Mouse (Mus musculus): ENCODE measurements around the gene Dmrt3. TPM values are rescaled to one million over a fixed set of nuclear protein-coding genes. Genes with fewer than 3 reads are reported as not detected.

The Dmrt3 gene
- total and polyA plus RNA-seq, 3 experiments: not detected

DNA sequence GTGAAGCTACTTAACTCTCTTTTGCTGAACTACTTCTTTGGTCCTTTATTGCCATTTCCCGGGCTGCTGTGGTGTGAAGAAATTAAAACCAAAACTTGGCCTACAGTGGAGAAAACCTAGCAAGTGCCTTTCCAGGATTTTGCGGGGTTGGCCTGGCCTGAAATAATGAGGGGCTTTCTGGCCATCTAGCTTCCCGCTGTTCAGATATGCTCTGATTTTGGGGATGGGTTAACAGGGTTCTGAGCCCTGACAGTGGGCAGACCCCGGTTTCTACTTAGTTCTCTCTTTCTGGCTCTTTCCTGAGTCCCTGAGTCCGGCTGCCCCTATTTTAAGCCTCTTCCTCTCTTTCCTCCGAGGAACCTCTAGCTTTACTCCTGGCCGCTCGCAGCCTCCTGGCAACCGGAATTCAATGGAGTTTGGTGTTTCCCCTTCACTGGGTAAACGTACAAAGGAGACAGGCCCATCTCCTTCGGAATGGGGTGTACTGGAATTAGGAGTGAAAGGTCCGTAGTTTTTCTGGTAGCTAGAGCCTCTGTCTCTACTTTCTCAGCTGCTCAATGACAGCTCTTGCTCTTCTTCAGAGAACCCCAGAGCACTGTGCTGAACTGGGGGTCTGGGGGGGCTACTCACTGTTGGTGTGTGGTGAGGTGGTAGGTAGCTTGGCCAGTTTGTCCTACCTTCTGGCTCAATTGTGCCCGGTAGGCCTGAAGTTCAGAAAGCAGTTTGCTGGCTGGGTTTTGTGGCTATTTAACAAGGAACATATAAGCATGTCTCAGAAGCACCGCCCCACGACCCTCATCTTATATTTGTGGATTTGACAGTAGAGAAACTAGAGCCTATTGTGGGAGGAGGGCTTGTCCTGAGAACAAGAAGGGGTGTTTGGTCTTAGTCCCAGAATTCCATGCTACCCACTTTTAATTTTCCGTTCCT is 2.0 kb downstream of the Dmrt3 start:
- Histone ChIP-seq H3K4me1 (ENCODE audit: control insufficient read depth in 1 of 2, insufficient read depth in 2 of 2, low read length in 2 of 2) (no peaks in the 10 kb centered on the region), H3K27me3 (ENCODE audit: control insufficient read depth in 1 of 2, insufficient read depth in 2 of 2, low read length in 2 of 2) (no peaks in the 10 kb centered on the region), H3K79me2 (ENCODE audit: control insufficient read depth, insufficient read depth, low read length, poor library complexity) (no peaks in the 10 kb centered on the region), H3K9me3 (replicated peaks; ENCODE audit: insufficient read depth, low read length) (no peaks in the 10 kb centered on the region), H3K4me3 (ENCODE audit: control insufficient read depth in 1 of 2, insufficient read depth in 1 of 2, low read depth in 2 of 2, low read length in 2 of 2) (no peak overlapping the region), H3K9ac (ENCODE audit: control insufficient read depth, low read depth, low read length, poor library complexity, severe bottlenecking) (no peak overlapping the region), H3K36me3 (ENCODE audit: control insufficient read depth in 1 of 2, insufficient read depth in 2 of 2, low read length in 2 of 2) (no peaks in the 10 kb centered on the region), H3K27ac (ENCODE audit: control insufficient read depth, low read depth, low read length) (no peak overlapping the region)
- TF ChIP-seq USF2 (IDR thresholded peaks at IDR 0.05; ENCODE audit: borderline replicate concordance in 1 of 2, insufficient read depth in 1 of 2, low read depth in 1 of 2, low read length in 2 of 2): no peak
- TF ChIP-seq GATA1 (IDR thresholded peaks at IDR 0.05; ENCODE audit: low read depth, low read length): no peak
- no peak for TF ChIP-seq MAZ (IDR thresholded peaks at IDR 0.05; ENCODE audit: low read depth, low read length)
- TF ChIP-seq ELF1 (IDR thresholded peaks at IDR 0.05; ENCODE audit: low read depth, low read length): no peak
- TF ChIP-seq MXI1 (IDR thresholded peaks at IDR 0.05; ENCODE audit: low read depth, low read length): no peak
- no peak for TF ChIP-seq CTCF (IDR thresholded peaks at IDR 0.05 in 2 of 3, conservative IDR thresholded peaks at IDR 0.05 in 1 of 3; ENCODE audit: control insufficient read depth in 1 of 3, insufficient read depth in 1 of 3, low read depth in 2 of 3, low read length in 3 of 3, poor library complexity in 1 of 3, severe bottlenecking in 1 of 3)
- TF ChIP-seq BHLHE40 (IDR thresholded peaks at IDR 0.05; ENCODE audit: borderline replicate concordance, low read depth, low read length): no peak
- no peak for TF ChIP-seq USF1 (IDR thresholded peaks at IDR 0.05; ENCODE audit: low read depth, low read length)
- TF ChIP-seq UBTF (IDR thresholded peaks at IDR 0.05; ENCODE audit: borderline replicate concordance, insufficient read depth, low read depth, low read length): no peak
- TF ChIP-seq MEF2A (IDR thresholded peaks at IDR 0.05; ENCODE audit: extremely low read depth, insufficient replicate concordance, low read depth, low read length, poor library complexity, severe bottlenecking): no peak
- DNase-seq (ENCODE audit: low read depth, low spot score): no peak

DNA sequence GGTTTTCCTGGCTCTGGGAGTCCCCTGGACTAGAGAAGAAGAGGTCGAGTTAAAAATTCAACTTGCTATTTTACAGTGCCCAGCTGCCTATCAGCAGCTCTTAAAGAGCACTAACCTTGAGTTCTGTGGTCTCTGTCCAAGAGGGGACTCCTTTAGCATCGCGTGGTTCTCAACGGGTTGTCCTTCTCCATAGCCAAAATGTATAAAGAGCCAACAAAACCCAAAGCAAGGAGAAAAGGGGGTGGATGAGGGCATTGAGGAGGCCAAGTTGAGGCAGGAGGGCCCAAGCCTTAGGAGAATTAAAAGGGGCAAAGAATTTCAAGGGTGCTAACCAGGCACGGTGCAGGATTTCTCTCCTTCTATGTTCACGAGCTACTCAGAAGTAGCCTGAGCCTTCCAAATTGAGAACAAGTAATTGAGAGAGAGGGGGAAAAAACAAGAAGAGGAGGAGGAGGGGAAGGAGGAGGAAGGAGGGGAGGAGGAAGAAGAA is 2.8 kb downstream of the Dmrt3 start:
- no peaks in the 10 kb centered on the region for H3K27me3 ChIP-seq (ENCODE audit: control insufficient read depth in 1 of 2, insufficient read depth in 2 of 2, low read length in 2 of 2)
- no peak overlapping the region for H3K4me3 ChIP-seq (ENCODE audit: control insufficient read depth in 1 of 2, insufficient read depth in 1 of 2, low read depth in 2 of 2, low read length in 2 of 2)

More for the DNA sequence above, 2.8 kb downstream of the Dmrt3 start:
- TF ChIP-seq KAT2A (conservative IDR thresholded peaks at IDR 0.05; ENCODE audit: low read depth, low read length) (no peak), MAZ (IDR thresholded peaks at IDR 0.05; ENCODE audit: low read depth, low read length) (no peak), POLR2AphosphoS5 (IDR thresholded peaks at IDR 0.05; ENCODE audit: borderline replicate concordance, low read depth, low read length) (no peak), USF1 (IDR thresholded peaks at IDR 0.05; ENCODE audit: low read depth, low read length) (no peak), UBTF (IDR thresholded peaks at IDR 0.05; ENCODE audit: borderline replicate concordance, insufficient read depth, low read depth, low read length) (no peak), ZC3H11A (IDR thresholded peaks at IDR 0.05; ENCODE audit: low read depth, low read length) (no peak), RAD21 (IDR thresholded peaks at IDR 0.05; ENCODE audit: low read depth, low read length) (no peak), NRF1 (IDR thresholded peaks at IDR 0.05; ENCODE audit: insufficient read depth, low read depth, low read length, poor library complexity, severe bottlenecking) (no peak), BHLHE40 (IDR thresholded peaks at IDR 0.05; ENCODE audit: borderline replicate concordance, low read depth, low read length) (no peak), ZNF384 (IDR thresholded peaks at IDR 0.05; ENCODE audit: low read depth, low read length) (no peak), ZMIZ1 (IDR thresholded peaks at IDR 0.05; ENCODE audit: low read depth, low read length) (no peak), MEF2A (IDR thresholded peaks at IDR 0.05; ENCODE audit: extremely low read depth, insufficient replicate concordance, low read depth, low read length, poor library complexity, severe bottlenecking) (no peak), USF2 (IDR thresholded peaks at IDR 0.05; ENCODE audit: borderline replicate concordance in 1 of 2, insufficient read depth in 1 of 2, low read depth in 1 of 2, low read length in 2 of 2) (no peak), GABPA (IDR thresholded peaks at IDR 0.05; ENCODE audit: low read depth, low read length) (no peak), CHD2 (IDR thresholded peaks at IDR 0.05; ENCODE audit: low read length) (no peak), NELFE (IDR thresholded peaks at IDR 0.05; ENCODE audit: low read depth, low read length) (no peak), ELF1 (IDR thresholded peaks at IDR 0.05; ENCODE audit: low read depth, low read length) (no peak), EP300 (IDR thresholded peaks at IDR 0.05; ENCODE audit: low read depth in 1 of 2, low read length in 2 of 2) (no peak)
- Histone ChIP-seq H3K9me3 (replicated peaks; ENCODE audit: insufficient read depth, low read length) (no peaks in the 10 kb centered on the region), H3K36me3 (ENCODE audit: control insufficient read depth in 1 of 2, insufficient read depth in 2 of 2, low read length in 2 of 2) (no peaks in the 10 kb centered on the region), H3K27ac (ENCODE audit: control insufficient read depth, low read depth, low read length) (no peak overlapping the region), H3K4me1 (ENCODE audit: control insufficient read depth in 1 of 2, insufficient read depth in 2 of 2, low read length in 2 of 2) (no peaks in the 10 kb centered on the region), H3K79me2 (ENCODE audit: control insufficient read depth, insufficient read depth, low read length, poor library complexity) (no peaks in the 10 kb centered on the region), H3K9ac (ENCODE audit: control insufficient read depth, low read depth, low read length, poor library complexity, severe bottlenecking) (no peak overlapping the region)
- DNase-seq (ENCODE audit: low read depth, low spot score): no peak
